Mouse (Mus musculus) erythroblast, adult 5-6 weeks (primary cell): ENCODE results near the gene Foxp4. TPM values are rescaled to one million over a fixed set of nuclear protein-coding genes. Genes with fewer than 3 reads are reported as not detected.

ENCODE experiments used
- ATAC-seq: replicated peaks from 2 replicates; pipeline ENCODE4 v1.8.0; 2016; ENCODE audit warnings: moderate number of reproducible peaks, mild to moderate bottlenecking, moderate TSS enrichment, inconsistent platforms; ENCODE audit not compliant: poor library complexity, low FRiP score, severe bottlenecking
- total RNA-seq, 2 experiments: library from RNA; stranded (forward) in 1 of 2; stranded (reverse) in 1 of 2; fragments of 150-400 nt in 1 of 2; fragments of 200-764, 138-1000 nt in 1 of 2; gene quantifications; 2 replicates each; pipeline versions ENCODE4 v1.2.3 to v1.2.4; 2015 to 2017; ENCODE audit warnings: low replicate concordance in 2 of 2

Gene Foxp4
- total RNA-seq, 2 experiments from 2014 or later: 0.51 to 1.2 TPM

DNA sequence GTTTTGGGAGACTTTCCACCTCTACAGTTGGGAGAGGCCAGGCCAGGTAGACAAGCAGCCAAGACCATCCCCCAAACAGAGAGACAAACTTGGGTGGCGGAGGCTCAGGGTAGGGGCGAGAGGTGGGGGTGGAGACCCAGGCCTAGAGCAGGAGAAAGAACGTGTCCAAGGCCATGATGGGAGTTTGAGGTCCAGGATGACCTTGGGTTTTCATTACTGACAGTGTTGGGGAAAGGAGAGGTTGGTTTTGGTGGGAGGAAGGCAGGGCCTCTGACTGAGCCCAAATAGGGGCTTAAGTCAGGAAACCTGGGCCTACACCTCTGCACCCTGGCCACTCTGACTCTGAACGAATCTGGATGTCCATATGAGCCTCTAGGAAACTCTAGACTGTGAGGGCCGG lies 92.7 kb downstream of the Foxp4 start:
- no peak for ATAC-seq

DNA sequence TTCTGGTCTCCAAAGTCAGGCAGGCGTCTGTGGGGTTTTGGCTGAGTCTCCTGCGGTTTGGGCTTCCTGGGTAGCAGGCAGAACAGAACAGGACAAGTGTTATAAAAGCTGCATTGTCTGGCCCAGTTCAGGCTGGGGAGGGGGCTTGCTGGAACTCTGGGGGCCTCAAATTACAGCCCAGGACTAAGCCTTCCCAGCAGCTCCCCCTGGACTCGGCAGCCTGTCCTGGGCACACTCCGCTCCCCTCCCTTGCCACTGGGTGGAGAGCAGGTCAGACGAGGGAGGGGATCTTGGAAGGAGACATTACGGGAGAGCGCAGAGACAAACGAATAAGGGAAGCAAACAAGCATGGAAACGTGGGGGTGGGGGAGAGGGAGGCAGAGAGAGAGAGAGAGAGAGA lies 93.3 kb downstream of the Foxp4 start:
- no peak for ATAC-seq

DNA sequence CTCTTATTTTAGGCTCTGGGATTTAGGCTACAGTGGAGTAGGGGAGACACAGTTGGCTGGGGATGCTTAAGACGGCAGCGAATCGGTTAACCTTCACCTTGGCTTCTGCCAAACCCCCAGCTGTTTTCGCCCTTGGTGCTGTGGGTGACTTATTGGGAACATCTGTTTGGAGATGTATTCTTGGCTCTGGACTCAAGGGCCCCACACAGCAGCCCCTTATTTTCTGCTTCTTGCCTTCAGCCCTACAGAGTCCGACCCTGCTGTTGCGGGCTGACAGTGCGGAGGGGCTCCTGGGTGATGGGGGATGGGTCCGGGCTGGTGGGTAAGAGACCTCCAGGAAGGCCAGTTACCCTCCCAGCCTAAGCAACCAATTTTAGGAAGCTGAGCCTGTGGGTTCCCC lies 103.1 kb downstream of the Foxp4 start:
- ATAC-seq: no peak

DNA sequence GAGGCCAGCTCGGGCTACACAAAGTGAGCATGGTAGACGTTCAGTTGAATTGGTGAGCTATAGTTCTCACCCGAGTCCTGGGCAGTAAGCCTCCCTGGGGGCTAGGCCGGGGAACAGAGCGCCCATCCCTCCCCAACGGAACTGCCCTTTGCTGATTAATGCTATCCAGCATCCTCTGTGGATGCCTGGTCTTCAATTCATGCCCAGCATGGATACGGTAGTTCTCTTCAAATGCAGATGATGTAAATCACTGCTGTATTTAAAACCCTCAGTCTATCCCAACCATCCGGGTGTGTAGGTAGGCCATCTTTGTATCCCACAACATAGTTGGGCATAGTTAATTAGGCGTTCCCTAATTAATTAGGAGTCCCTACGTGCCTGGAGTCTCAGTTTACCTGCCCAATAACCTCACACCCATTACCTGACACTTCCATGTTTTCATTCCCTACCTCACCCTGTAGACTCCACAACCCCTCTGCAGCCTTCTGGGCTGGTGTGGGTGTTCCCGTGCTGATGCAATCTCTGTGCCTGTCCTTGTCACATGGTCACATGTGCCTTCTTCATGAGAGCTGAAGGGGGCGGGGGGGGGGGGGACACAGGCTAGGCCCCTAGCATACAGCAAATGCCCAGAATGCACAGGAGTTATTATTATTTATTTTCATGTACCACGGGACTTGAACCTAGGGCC lies 106.3 kb downstream of the Foxp4 start:
- ATAC-seq: no peak

Other genes starting within 250 kb of the Foxp4 start
- gene Tomm6, start 236.3 kb downstream of the Foxp4 start, total RNA-seq (2015; ENCODE audit: low replicate concordance): 24.2 and 44.9 TPM in 2 replicates
- gene Tomm6, start 236.3 kb downstream of the Foxp4 start, total RNA-seq (2017; ENCODE audit: low replicate concordance): 9.1 and 10.8 TPM in 2 replicates
- not detected in 2 replicates for gene Frs3, start 235.6 kb downstream of the Foxp4 start, total RNA-seq (2015; ENCODE audit: low replicate concordance)
- not detected in 2 replicates for gene Frs3, start 235.6 kb downstream of the Foxp4 start, total RNA-seq (2017; ENCODE audit: low replicate concordance)
- not detected in 2 replicates for gene Gm21981, start 230.2 kb downstream of the Foxp4 start, total RNA-seq (2015; ENCODE audit: low replicate concordance)
- gene Gm21981, start 230.2 kb downstream of the Foxp4 start, total RNA-seq (2017; ENCODE audit: low replicate concordance): not detected in 2 replicates
- not detected in 2 replicates for gene Prickle4, start 229.9 kb downstream of the Foxp4 start, total RNA-seq (2015; ENCODE audit: low replicate concordance)
- not detected in 2 replicates for gene Prickle4, start 229.9 kb downstream of the Foxp4 start, total RNA-seq (2017; ENCODE audit: low replicate concordance)
- not detected in 2 replicates for gene Pgc, start 197.8 kb downstream of the Foxp4 start, total RNA-seq (2015; ENCODE audit: low replicate concordance)
- gene Pgc, start 197.8 kb downstream of the Foxp4 start, total RNA-seq (2017; ENCODE audit: low replicate concordance): not detected in 2 replicates
- 4.6 and 6.7 TPM in 2 replicates for gene Tfeb, start 187.6 kb downstream of the Foxp4 start, total RNA-seq (2015; ENCODE audit: low replicate concordance)
- gene Tfeb, start 187.6 kb downstream of the Foxp4 start, total RNA-seq (2017; ENCODE audit: low replicate concordance): 3.8 and 9.4 TPM in 2 replicates
- gene Mdfi, start 90.0 kb downstream of the Foxp4 start, total RNA-seq (2015; ENCODE audit: low replicate concordance): not detected in 2 replicates
- not detected in 2 replicates for gene Mdfi, start 90.0 kb downstream of the Foxp4 start, total RNA-seq (2017; ENCODE audit: low replicate concordance)
- not detected in 2 replicates for gene 1700122O11Rik, start 113.6 kb upstream of the Foxp4 start, total RNA-seq (2015; ENCODE audit: low replicate concordance)
- not detected in 2 replicates for gene 1700122O11Rik, start 113.6 kb upstream of the Foxp4 start, total RNA-seq (2017; ENCODE audit: low replicate concordance)
- gene 1700067P10Rik, start 164.7 kb upstream of the Foxp4 start, total RNA-seq (2015; ENCODE audit: low replicate concordance): not detected in 2 replicates
- gene 1700067P10Rik, start 164.7 kb upstream of the Foxp4 start, total RNA-seq (2017; ENCODE audit: low replicate concordance): not detected in 2 replicates
- 0.21 and 11.1 TPM in 2 replicates for gene 9830107B12Rik, start 221.6 kb upstream of the Foxp4 start, total RNA-seq (2015; ENCODE audit: low replicate concordance)
- 1.5 and 6.0 TPM in 2 replicates for gene 9830107B12Rik, start 221.6 kb upstream of the Foxp4 start, total RNA-seq (2017; ENCODE audit: low replicate concordance)
- 6.5 and 17.7 TPM in 2 replicates for gene A530064D06Rik, start 242.6 kb upstream of the Foxp4 start, total RNA-seq (2015; ENCODE audit: low replicate concordance)
- 5.5 and 5.7 TPM in 2 replicates for gene A530064D06Rik, start 242.6 kb upstream of the Foxp4 start, total RNA-seq (2017; ENCODE audit: low replicate concordance)